Mouse (Mus musculus) C2C12 (cell line): ENCODE results near the gene Hmg20a.

Source experiments
- CEBPB ChIP-seq: IDR thresholded peaks from one replicate; pipeline ENCODE4 v1.6.1; 2011; ENCODE audit warnings: low read depth, mild to moderate bottlenecking, control low read depth, moderate library complexity
- CTCF ChIP-seq: IDR thresholded peaks from one replicate; pipeline ENCODE4 v1.5.1; 2011; ENCODE audit not compliant: control insufficient read depth, insufficient read depth, insufficient read length
- MAX ChIP-seq: IDR thresholded peaks from one replicate; pipeline ENCODE4 v1.6.1; 2011; ENCODE audit warnings: mild to moderate bottlenecking, control low read depth
- MYOD1 ChIP-seq: IDR thresholded peaks from one replicate; pipeline ENCODE4 v1.6.1; 2011; ENCODE audit warnings: low read depth; ENCODE audit not compliant: control insufficient read depth, insufficient read length
- MYOG ChIP-seq: IDR thresholded peaks from one replicate; pipeline ENCODE4 v1.6.1; 2011; ENCODE audit not compliant: control insufficient read depth, insufficient read length; ENCODE audit errors: extremely low read depth
- USF1 ChIP-seq: IDR thresholded peaks from one replicate; pipeline ENCODE4 v1.6.1; 2011; ENCODE audit warnings: low read depth, mild to moderate bottlenecking, control low read depth, moderate library complexity

- TF ChIP-seq CTCF (no peak), USF1 (no peak), MYOD1 (no peak), CEBPB (no peak), MYOG (no peak), MAX (no peak)
These were observed 88.7 kb downstream of the Hmg20a start for GRCm38 (mm10) chr9:56506931-56507681.
